Mouse (Mus musculus) lung, postnatal 25 days (tissue): Measurements from ENCODE around the gene 1700029P11Rik.
A peak's percentile ranks its signal among the peaks of the same experiment; 100 is the strongest.

Experiments
- DNase-seq: peaks from one replicate; pipeline ENCODE4 v3.0.0; 2022; ENCODE audit warnings: low spot score

Gene 1700029P11Rik

DNA sequence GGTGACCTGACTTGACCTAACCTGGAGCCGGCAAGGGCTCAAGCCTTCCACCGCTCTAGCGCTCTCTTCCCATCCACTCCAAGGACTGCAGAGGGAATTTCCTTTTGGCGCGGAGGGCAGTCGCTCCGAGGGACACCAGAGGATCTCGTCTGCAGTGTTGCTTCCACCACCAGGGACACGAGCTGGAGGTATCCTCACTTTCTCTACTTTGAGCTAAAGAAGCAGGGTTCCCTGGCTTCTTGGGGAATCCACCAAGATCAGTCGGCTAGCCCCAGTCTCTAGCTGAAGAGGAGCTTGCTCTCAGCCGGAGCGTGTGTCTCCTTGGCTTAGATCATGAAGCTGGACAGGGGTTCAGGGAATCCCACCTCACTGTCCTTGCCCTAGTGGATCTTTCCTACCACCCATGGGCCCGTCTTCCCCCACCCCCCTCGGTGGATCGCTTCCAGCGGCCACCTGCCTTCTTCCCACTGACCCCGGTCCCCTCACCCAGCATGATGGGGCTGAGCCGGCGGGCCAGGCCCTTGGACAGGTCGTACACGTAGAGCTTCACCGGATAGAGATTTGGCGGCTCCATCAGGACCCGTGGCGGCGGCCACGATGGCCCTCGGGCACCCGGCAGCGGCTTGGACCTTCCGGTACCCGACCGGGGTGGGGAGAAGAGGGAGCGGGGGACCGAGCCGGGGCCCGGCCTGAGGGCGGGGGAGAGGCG, 35.2 kb downstream of the 1700029P11Rik start:
- DNase-seq: peak; percentile 25

DNA sequence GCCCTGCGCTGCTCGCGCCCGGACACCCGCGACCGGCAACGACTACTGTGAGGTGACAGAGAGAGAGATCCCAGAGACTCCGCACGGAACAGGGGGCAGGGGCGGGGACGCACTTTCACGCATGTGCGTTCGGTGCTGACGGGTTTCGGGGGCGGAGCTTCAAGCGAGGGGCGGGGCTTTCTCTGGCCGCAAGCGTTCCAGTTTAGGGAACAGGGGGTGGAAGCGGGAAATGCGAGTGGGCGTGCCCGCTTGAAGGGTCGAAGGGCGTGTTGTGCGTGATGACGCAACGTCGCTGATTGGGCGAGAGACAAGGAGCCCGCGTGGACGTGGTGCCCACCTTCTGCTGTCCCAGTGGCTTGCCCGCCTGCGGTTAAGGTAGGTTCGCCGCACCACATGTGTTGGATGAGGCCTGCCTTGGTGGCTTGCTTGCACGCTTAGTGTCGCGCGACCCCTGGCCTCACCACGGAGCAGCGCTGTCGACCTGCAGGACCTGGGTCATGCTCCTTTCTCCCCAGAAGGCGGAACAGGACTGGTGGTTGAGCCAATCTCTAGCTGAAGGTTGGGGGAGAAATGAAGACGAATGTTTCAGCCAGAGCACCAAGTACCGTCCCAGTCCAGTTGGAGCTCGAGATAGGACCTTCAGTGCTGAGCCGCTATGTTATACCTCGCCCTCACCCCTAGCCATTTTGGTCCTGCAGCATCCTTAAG, 35.9 kb downstream of the 1700029P11Rik start:
- DNase-seq: peak; percentile 99

DNA sequence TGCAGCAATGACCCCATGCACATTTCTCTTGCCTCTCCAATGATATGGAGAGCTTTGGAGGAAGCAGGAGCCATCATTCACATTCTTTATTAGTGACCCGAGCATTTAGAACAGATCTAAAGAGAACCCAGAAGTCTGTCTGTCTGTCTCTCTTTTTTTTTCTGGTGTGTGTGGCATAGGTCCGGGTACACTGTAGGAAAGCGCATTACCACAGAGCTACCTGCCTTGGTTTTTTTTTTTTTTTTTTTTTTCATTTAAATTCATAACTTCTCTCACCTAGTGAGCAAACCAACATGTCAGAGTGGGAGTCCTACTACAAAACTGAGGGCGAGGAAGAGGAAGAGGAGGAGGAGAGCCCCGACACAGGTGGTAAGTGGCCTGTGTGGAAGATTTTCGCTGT, 36.5 kb downstream of the 1700029P11Rik start:
- no peak for DNase-seq

DNA sequence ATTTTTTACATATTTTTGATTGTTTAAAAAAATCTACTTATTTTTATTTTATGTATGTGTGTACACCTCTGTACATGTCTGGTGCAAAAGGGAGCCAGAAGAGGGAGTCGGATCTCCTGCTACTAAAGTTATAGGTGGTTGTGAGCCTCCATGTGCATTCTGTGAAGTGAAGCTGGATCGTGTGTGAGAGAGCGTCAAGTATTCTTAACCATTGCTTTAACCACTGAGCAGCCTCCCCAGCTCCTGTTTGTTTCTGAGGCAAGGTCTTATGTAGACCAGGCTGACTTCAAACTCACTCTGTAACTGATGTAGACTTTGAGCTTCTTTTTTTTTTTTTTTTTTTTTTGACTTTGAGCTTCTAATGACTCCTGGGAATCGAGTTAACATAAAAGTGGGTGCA, 37.1 kb downstream of the 1700029P11Rik start:
- no peak for DNase-seq

DNA sequence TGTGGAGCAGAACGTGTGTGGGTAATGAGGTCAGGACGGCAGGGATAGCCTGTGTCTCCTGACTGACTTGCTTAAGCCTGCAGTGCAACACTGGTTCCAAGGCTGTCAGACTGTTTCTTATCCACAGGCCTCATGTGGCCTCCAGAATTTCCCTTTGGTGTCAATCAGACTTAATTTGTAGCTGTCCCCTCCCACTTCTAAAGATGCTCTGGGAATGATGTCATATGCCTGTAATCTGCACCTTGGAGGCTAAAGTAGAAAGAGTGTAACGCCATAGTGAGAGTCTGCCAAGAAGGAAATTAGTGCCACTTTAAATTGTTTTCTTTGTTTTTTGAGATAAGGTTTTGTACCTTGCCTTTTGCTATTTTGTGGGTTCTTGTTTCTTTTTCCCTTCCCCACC, 38.9 kb downstream of the 1700029P11Rik start:
- DNase-seq: no peak

DNA sequence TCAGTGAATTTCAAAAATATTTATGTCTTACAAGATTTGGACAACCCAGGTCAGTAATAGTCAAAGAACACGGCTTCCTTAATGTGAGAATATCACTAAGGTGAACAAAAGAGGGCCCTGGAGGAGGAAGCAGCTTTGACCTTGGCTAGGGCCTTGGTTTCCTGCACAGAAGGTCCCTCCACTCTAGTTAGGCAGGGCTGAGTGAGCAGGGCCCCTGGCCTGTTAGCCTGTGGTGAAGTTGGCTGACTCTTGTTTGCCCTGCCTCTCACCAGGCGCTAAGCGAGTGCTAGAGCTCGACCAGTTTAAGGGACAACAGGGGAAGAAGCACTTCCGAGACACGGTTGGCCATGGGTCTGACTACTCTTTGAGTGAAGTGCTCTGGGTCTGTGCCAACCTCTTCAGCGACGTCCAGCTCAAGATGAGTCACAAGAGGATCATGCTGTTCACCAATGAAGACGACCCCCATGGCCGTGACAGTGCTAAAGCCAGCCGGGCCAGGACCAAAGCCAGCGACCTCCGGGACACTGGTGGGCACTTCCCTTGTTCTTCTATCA, 42.3 kb downstream of the 1700029P11Rik start:
- no peak for DNase-seq

DNA sequence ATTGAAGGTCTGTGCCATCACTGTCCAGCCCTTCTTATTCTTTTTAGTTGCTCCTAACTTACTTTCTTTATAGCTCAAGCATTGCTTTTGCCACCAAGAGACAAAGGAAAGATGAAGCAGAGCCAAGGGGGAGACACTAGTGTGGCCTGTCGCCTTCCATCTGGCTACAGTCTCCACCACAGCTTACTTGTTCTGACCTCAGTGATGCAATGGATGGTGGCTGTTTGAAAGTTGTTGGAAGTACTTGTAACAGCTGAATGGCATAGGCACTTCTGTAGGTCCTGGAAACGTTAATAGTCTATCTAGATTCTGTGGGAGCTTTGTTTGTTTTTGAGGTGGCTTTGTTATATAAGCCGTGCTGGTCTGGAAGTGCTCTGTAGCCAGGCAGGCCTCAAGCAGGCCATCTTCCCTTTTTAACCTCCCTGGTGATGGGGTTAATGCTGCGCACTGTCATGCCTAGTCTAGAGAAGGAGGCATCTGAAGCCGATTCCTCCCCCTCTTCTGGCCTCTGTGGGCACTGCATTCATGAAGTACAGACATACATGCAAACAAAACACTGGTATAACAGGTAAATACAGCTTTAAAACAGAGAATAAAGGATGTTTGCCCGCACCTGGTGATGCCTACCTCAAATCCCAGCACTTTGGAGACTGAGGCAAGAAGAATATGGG, 43.8 kb downstream of the 1700029P11Rik start:
- DNase-seq: no peak

DNA sequence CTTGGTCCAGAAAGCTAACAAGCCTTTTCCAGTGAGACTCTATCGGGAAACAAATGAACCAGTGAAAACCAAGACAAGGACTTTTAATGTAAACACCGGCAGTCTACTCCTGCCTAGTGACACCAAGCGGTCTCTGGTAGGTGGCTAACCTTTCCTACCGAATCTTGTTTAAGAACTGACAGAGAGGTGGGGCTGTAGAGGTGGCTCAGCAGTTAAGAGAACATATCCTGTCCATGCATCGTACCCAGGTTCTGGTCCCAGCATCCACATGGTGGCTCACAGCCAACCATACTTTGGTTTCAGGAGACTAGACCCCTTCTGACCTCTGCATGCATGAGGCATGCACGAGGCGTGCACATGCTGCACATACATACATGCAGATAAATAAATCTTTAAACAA, 46.9 kb downstream of the 1700029P11Rik start:
- no peak for DNase-seq

DNA sequence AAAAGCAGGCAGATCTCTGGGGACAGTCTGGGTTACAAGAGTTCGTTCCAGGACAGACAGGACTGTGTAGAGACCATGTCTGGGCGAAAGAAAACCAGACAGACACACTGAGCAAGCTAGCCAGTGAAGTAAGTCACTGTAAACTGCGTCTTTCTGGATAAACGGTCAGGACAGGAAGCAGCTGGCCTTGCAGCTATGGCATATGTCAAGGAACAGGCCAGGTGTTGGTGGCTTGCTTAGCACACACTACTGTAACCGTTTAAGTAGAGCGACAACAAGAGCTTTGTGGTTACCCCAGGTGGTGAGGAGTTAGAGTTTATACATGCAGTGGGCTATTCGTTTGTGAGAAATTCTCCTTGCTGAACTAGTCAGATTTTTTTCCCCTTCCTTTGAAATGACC, 47.4 kb downstream of the 1700029P11Rik start:
- DNase-seq: no peak
